Comparison of ENCODE assay signal across 21 mouse cellular contexts in genomic region chr10:40129134-40129533, GRCm38 (mm10). TPM values are rescaled to one million over a fixed set of nuclear protein-coding genes. Genes with fewer than 3 reads are reported as not detected.
DNase-seq lines count a peak whose midpoint lies in the region; ATAC-seq and TF ChIP-seq lines count a peak whose summit lies in the region.
"Had no signal": no experiment of that assay in that cellular context is flagged by ENCODE, and none has a peak within 500 bp of the region (broad histone marks: within the 10 kb centered on the region; RNA-seq: fewer than 3 reads in every experiment).

No protein-coding gene starts in this region.

- no peaks in the 10 kb centered on the region for H3K36me3 ChIP-seq in heart, embryonic 13.5 days
- H3K36me3 ChIP-seq in CH12.LX (replicated peaks in 1 of 2; ENCODE audit: control insufficient read depth in 1 of 2, insufficient read depth in 1 of 2, low read length in 1 of 2) = no peaks in the 10 kb centered on the region
- 0 out of 2 replicates have a peak, but pooled peaks cover 2% of the 10 kb centered on the region for H3K36me3 ChIP-seq in liver, embryonic 16.5 days (ENCODE audit: control insufficient read depth, insufficient read depth)
- H3K36me3 ChIP-seq: embryonic facial prominence, embryonic 12.5 days; forebrain, embryonic 15.5 days; hindbrain, embryonic 10.5 days; limb, embryonic 10.5 days; midbrain, embryonic 10.5 days; stomach, embryonic 15.5 days had no signal

- no peak overlapping the region for H3K9ac ChIP-seq in heart, embryonic 13.5 days
- H3K9ac ChIP-seq in CH12.LX (ENCODE audit: insufficient read depth, low read depth) = peak overlapping the region; percentile 48; the same call in 1 of the 2 replicates
- H3K9ac ChIP-seq in liver, embryonic 16.5 days (ENCODE audit: low read depth, low read length) = peak overlapping the region; percentile 1; the same call in 1 of the 2 replicates
- H3K9ac ChIP-seq: embryonic facial prominence, embryonic 12.5 days; forebrain, embryonic 15.5 days; stomach, embryonic 15.5 days had no signal

- TF ChIP-seq POLR2A in CH12.LX (IDR thresholded peaks at IDR 0.05; ENCODE audit: low read depth, low read length) = no peak
- TF ChIP-seq POLR2A in bone marrow macrophage, adult 2 months (IDR thresholded peaks at IDR 0.05; ENCODE audit: borderline replicate concordance, low read depth, low read length) = no peak

- 0 out of 2 replicates have a peak, but pooled peaks cover 2% of the 10 kb centered on the region for H3K79me2 ChIP-seq in CH12.LX (replicated peaks; ENCODE audit: control insufficient read depth, extremely low read depth, insufficient read depth, poor library complexity, severe bottlenecking)

- H3K4me1 ChIP-seq in heart, embryonic 13.5 days = peaks cover 49% of the 10 kb centered on the region
- H3K4me1 ChIP-seq in CH12.LX (ENCODE audit: control insufficient read depth in 1 of 2, insufficient read depth in 2 of 2) = peaks cover 13 to 17% of the 10 kb centered on the region in 2 experiments
- H3K4me1 ChIP-seq in bone marrow macrophage, adult 2 months (ENCODE audit: control insufficient read depth, insufficient read depth, low read length) = peaks cover 55% of the 10 kb centered on the region
- H3K4me1 ChIP-seq in liver, embryonic 16.5 days (ENCODE audit: control insufficient read depth, low read depth, low read length) = peaks cover 78% of the 10 kb centered on the region
- H3K4me1 ChIP-seq: embryonic facial prominence, embryonic 12.5 days; forebrain, embryonic 15.5 days; hindbrain, embryonic 10.5 days; limb, embryonic 10.5 days; midbrain, embryonic 10.5 days; stomach, embryonic 15.5 days had no signal

- no peak for DNase-seq in heart, adult 8-10 months (ENCODE audit: low spot score)
- peak; percentile 26 for DNase-seq in CH12.LX (ENCODE audit: extremely low read depth)
- DNase-seq in urinary bladder, postnatal 36 days (ENCODE audit: low spot score in 2 of 2) = no peak
- no peak for DNase-seq in layer of hippocampus, adult 2 months (ENCODE audit: low spot score in 2 of 2)
- DNase-seq: adrenal gland, postnatal 25 days; cerebellum, adult 2 months; kidney, adult 8-10 months; kidney, postnatal 14 days; lung, adult 2 months; thymus, adult 2 months had no signal

- no peaks in the 10 kb centered on the region for H3K27me3 ChIP-seq in heart, embryonic 13.5 days (replicated peaks)
- H3K27me3 ChIP-seq in CH12.LX (replicated peaks) = no peaks in the 10 kb centered on the region
- no peaks in the 10 kb centered on the region for H3K27me3 ChIP-seq in liver, embryonic 16.5 days (ENCODE audit: control insufficient read depth, insufficient read depth, low read depth, low read length)
- H3K27me3 ChIP-seq: embryonic facial prominence, embryonic 12.5 days; forebrain, embryonic 15.5 days; stomach, embryonic 15.5 days had no signal

- TF ChIP-seq RAD21 in CH12.LX (IDR thresholded peaks at IDR 0.05; ENCODE audit: low read depth, low read length) = no peak

- no peak for TF ChIP-seq CTCF in CH12.LX (conservative IDR thresholded peaks at IDR 0.05 in 1 of 2, IDR thresholded peaks at IDR 0.05 in 1 of 2; ENCODE audit: low read depth in 2 of 2, low read length in 2 of 2)
- TF ChIP-seq CTCF in bone marrow macrophage, adult 2 months (IDR thresholded peaks at IDR 0.05; ENCODE audit: low read depth, low read length) = no peak
- no peak for TF ChIP-seq CTCF in layer of hippocampus, adult 2 months (conservative IDR thresholded peaks at IDR 0.05)

- in situ Hi-C loops in CH12.LX (cut with MboI; ENCODE audit: low pct_ligation_motif_present, low pct_unique_long_range_greater_than_20kb, low sequenced_read_pairs) = no loop called here

- no peak for TF ChIP-seq EP300 in CH12.LX (IDR thresholded peaks at IDR 0.05; ENCODE audit: low read length)

- ATAC-seq in heart, embryonic 13.5 days (ENCODE audit: extremely low read depth, insufficient number of reproducible peaks, low FRiP score, low TSS enrichment) = no peak
- no peak for ATAC-seq in liver, embryonic 16.5 days (ENCODE audit: low read depth)
- ATAC-seq: forebrain, embryonic 15.5 days; hindbrain, postnatal 0 days had no signal

- H3K4me2 ChIP-seq in heart, embryonic 13.5 days = no peak overlapping the region
- H3K4me2 ChIP-seq in CH12.LX (ENCODE audit: insufficient read depth, low read depth, poor library complexity, severe bottlenecking) = peak overlapping the region; percentile 62
- peak overlapping the region; percentile 2; the same call in 1 of the 2 replicates for H3K4me2 ChIP-seq in liver, embryonic 16.5 days (ENCODE audit: low read depth, low read length)
- H3K4me2 ChIP-seq: embryonic facial prominence, embryonic 12.5 days; forebrain, embryonic 15.5 days; stomach, embryonic 15.5 days had no signal

- 0 out of 2 replicates have a peak overlapping the region, but pooled peaks have one; percentile 20 for H3K27ac ChIP-seq in heart, embryonic 13.5 days (replicated peaks)
- H3K27ac ChIP-seq in CH12.LX (ENCODE audit: insufficient read depth, low read depth) = peak overlapping the region; percentile 53; the same call in 1 of the 2 replicates
- H3K27ac ChIP-seq in bone marrow macrophage, adult 2 months (ENCODE audit: insufficient read depth, low read depth, low read length) = peak overlapping the region; percentile 81
- peak overlapping the region; percentile 68 for H3K27ac ChIP-seq in liver, embryonic 16.5 days (ENCODE audit: low read length)
- no peak overlapping the region for H3K27ac ChIP-seq in layer of hippocampus, adult 2 months
- H3K27ac ChIP-seq: embryonic facial prominence, embryonic 12.5 days; forebrain, embryonic 15.5 days; hindbrain, embryonic 10.5 days; hindbrain, postnatal 0 days; left cerebral cortex, adult 2 months; limb, embryonic 10.5 days; midbrain, embryonic 10.5 days; stomach, embryonic 15.5 days had no signal

- H3K4me3 ChIP-seq in heart, embryonic 13.5 days = no peak overlapping the region
- H3K4me3 ChIP-seq in CH12.LX (replicated peaks in 1 of 3; ENCODE audit: low read depth in 2 of 3, low read length in 2 of 3, poor library complexity in 1 of 3) = no peak overlapping the region
- no peak overlapping the region for H3K4me3 ChIP-seq in bone marrow macrophage, adult 2 months (ENCODE audit: insufficient read depth, low read length)
- no peak overlapping the region for H3K4me3 ChIP-seq in liver, embryonic 16.5 days (ENCODE audit: low read depth, low read length)
- H3K4me3 ChIP-seq in layer of hippocampus, adult 2 months = no peak overlapping the region
- H3K4me3 ChIP-seq: embryonic facial prominence, embryonic 12.5 days; forebrain, embryonic 15.5 days; hindbrain, embryonic 10.5 days; left cerebral cortex, adult 2 months; limb, embryonic 10.5 days; midbrain, embryonic 10.5 days; stomach, embryonic 15.5 days had no signal

- dilution Hi-C loops in CH12.LX (cut with MboI; ENCODE audit: extremely low pct_ligation_motif_present, extremely low pct_unique_long_range_greater_than_20kb, low sequenced_read_pairs) = no loop called here

- no peaks in the 10 kb centered on the region for H3K9me3 ChIP-seq in heart, embryonic 13.5 days
- no peaks in the 10 kb centered on the region for H3K9me3 ChIP-seq in CH12.LX (replicated peaks; ENCODE audit: low read length)
- no peaks in the 10 kb centered on the region for H3K9me3 ChIP-seq in liver, embryonic 16.5 days (replicated peaks; ENCODE audit: control insufficient read depth, low read length)
- H3K9me3 ChIP-seq: embryonic facial prominence, embryonic 12.5 days; forebrain, embryonic 15.5 days; hindbrain, embryonic 10.5 days; limb, embryonic 10.5 days; midbrain, embryonic 10.5 days; stomach, embryonic 15.5 days had no signal

TF ChIP-seq in CH12.LX, 34 proteins besides CTCF, POLR2A, EP300 and RAD21:
- TF ChIP-seq CHD2 (IDR thresholded peaks at IDR 0.05; ENCODE audit: low read length) (no peak), MAZ (IDR thresholded peaks at IDR 0.05; ENCODE audit: low read depth, low read length) (no peak), ELF1 (IDR thresholded peaks at IDR 0.05; ENCODE audit: low read depth, low read length) (0 out of 2 replicates have a peak, but pooled peaks have one; percentile 0), ZNF384 (IDR thresholded peaks at IDR 0.05; ENCODE audit: low read depth, low read length) (peak; percentile 84), BHLHE40 (IDR thresholded peaks at IDR 0.05; ENCODE audit: low read depth, low read length) (0 out of 2 replicates have a peak, but pooled peaks have one; percentile 26)

RNA-seq across cellular contexts. Expression of gene Slc16a10, which starts 12.9 kb away (rescaled TPM):
- polyA plus RNA-seq in heart, embryonic 13.5 days (2015; fragmentation: Nextera tagmentation; extraction: Ambion mirVana) = 14.9 and 19.6 TPM in 2 replicates
- 10 to 100 TPM; 19.3 to 24.6 (median 19.9) TPM for total RNA-seq in heart, adult 8-10 months (2022)
- total RNA-seq in CH12.LX (2012; rRNA removed) = 10.4 TPM in 2 replicates
- total RNA-seq in CH12.LX (2014; rRNA removed) = 4.5 TPM in 2 replicates
- 3.5 and 4.1 TPM in 2 replicates for polyA plus RNA-seq in CH12.LX (2012; ENCODE audit: insufficient read length, low read depth)
- 59.0 and 61.3 TPM in 2 replicates for polyA plus RNA-seq in bone marrow macrophage, adult 2 months (2012; ENCODE audit: insufficient read depth, insufficient read length, missing spikeins)
- 73.1 and 75.2 TPM in 2 replicates for polyA plus RNA-seq in liver, embryonic 16.5 days (2015; fragmentation: Nextera tagmentation; extraction: Ambion mirVana)
- total RNA-seq in layer of hippocampus, adult 2 months (2021) = 1 to 10 TPM; 4.8 to 4.9 TPM
